Mouse (Mus musculus) embryo, embryonic 11.5 days (tissue): ENCODE measurements around the gene Siah2.
A peak's percentile ranks its signal among the peaks of the same experiment; 100 is the strongest.

Experiments used
- DNase-seq: peaks from one replicate; pipeline ENCODE4 v3.0.0-alpha.2; 2012; ENCODE audit warnings: low read depth, low spot score

The Siah2 gene

GRCm38 (mm10) chr3:58695044-58695443 is 2.8 kb upstream of the Siah2 start:
- no peak for DNase-seq

- no peak for DNase-seq
These were observed 1.1 kb upstream of the Siah2 start for GRCm38 (mm10) chr3:58693331-58693730.

- no peak for DNase-seq
These were observed 743 bp downstream of the Siah2 start for GRCm38 (mm10) chr3:58691374-58691939.

- DNase-seq, result peak; percentile 47
These were observed 1.4 kb downstream of the Siah2 start for GRCm38 (mm10) chr3:58690619-58691373.

GRCm38 (mm10) chr3:58689721-58690120 is 2.5 kb downstream of the Siah2 start:
- DNase-seq, result no peak

GRCm38 (mm10) chr3:58689105-58689504 is 3.1 kb downstream of the Siah2 start:
- no peak for DNase-seq

- no peak for DNase-seq
These were observed 3.6 kb downstream of the Siah2 start for GRCm38 (mm10) chr3:58688551-58688950.

GRCm38 (mm10) chr3:58686922-58687284 is 5.3 kb downstream of the Siah2 start:
- DNase-seq, result no peak

- no peak for DNase-seq
These were observed 5.8 kb downstream of the Siah2 start for GRCm38 (mm10) chr3:58686206-58686921.

GRCm38 (mm10) chr3:58685396-58685795 is 6.8 kb downstream of the Siah2 start:
- no peak for DNase-seq

GRCm38 (mm10) chr3:58683346-58683745 is 8.9 kb downstream of the Siah2 start:
- no peak for DNase-seq

- no peak for DNase-seq
These were observed 9.9 kb downstream of the Siah2 start for GRCm38 (mm10) chr3:58682336-58682735.

- DNase-seq, result no peak
These were observed 10.4 kb downstream of the Siah2 start for GRCm38 (mm10) chr3:58681831-58682230.

GRCm38 (mm10) chr3:58680943-58681637 is 11.1 kb downstream of the Siah2 start:
- no peak for DNase-seq

GRCm38 (mm10) chr3:58679996-58680395 is 12.2 kb downstream of the Siah2 start:
- DNase-seq, result no peak

- DNase-seq, result no peak
These were observed 13.3 kb downstream of the Siah2 start for GRCm38 (mm10) chr3:58678905-58679304.

- DNase-seq, result no peak
These were observed 13.8 kb downstream of the Siah2 start for GRCm38 (mm10) chr3:58678384-58678783.

GRCm38 (mm10) chr3:58677615-58678014 is 14.6 kb downstream of the Siah2 start:
- DNase-seq, result no peak

GRCm38 (mm10) chr3:58673295-58673694 is 18.9 kb downstream of the Siah2 start:
- no peak for DNase-seq

- DNase-seq, result no peak
These were observed 19.6 kb downstream of the Siah2 start for GRCm38 (mm10) chr3:58672481-58673183.

- no peak for DNase-seq
These were observed 20.5 kb downstream of the Siah2 start for GRCm38 (mm10) chr3:58671616-58672250.
